Mouse (Mus musculus): ENCODE results near the gene Gzf1. TPM values are rescaled to one million over a fixed set of nuclear protein-coding genes. Genes with fewer than 3 reads are reported as not detected.

The Gzf1 gene
- 27.2 and 30.1 TPM in 2 replicates for polyA plus RNA-seq (2016; fragmentation: Nextera tagmentation; extraction: Ambion mirVana)

DNA sequence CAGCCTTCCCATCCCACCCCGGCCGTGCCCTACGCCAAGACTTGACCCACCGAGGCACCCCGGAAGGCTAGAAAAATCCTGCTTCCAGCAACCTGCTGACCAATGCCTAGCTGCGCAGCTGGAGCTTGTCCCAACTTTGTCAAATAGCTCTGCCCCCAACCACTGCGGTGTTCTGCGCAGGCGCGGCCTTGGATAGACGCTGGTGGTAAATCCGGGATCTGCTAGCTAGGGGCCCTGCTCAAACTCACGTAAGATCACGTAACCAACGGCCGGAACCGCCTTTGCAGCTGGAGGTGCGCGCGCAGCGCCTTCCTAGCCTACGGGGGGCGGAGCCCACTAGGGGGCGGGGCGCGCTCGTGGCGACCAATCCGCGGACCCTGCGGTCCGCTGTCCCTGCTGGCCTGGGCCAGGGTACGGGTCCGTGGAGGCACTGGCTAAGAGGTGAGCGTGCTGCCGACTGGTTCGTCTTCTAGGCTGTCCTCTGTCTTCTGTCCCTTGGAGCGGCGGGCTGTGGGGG lies at the start of gene Gzf1:
Gene Gzf1, plus strand, starts transcription at position 249 of the 517 bp plus-strand sequence.
- H3K9me3 ChIP-seq (replicated peaks) = no peaks in the 10 kb centered on the region
- peaks cover 62% of the 10 kb centered on the region for H3K4me1 ChIP-seq
- DNase-seq (ENCODE audit: low spot score) = peak; percentile 99
- peaks cover 43% of the 10 kb centered on the region for H3K36me3 ChIP-seq
- H3K4me3 ChIP-seq = peak within 1 kb of the TSS; percentile 67
- WGBS = 1% methylated on average over 39 of the region's 39 CpGs
- H3K27ac ChIP-seq (replicated peaks) = peak within 1 kb of the TSS; percentile 90
- no peaks in the 10 kb centered on the region for H3K27me3 ChIP-seq (ENCODE audit: low read depth, poor library complexity, severe bottlenecking)

DNA sequence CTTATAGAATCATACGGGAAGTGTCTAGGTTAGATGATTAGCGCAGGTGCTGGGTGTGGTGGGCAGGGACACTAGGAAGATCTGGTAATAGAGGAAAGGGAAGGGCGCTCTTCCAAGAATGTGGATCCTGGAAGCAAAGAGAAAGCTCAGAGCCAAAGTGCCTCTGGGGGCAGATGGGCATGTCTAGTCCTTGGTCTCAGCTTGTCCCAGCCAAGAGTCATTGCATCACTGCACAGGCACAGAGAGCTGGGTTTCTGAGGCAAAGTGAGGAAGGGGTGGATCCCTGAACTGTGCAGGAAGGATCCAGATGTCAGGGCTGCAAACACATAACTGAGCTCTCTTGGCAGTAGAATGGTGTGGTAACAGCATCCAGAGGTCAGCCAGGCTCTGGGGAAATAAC lies 49.2 kb upstream of the Gzf1 start:
- 95% methylated on average over 3 of the region's 3 CpGs for WGBS
- Histone ChIP-seq H3K27me3 (ENCODE audit: low read depth, poor library complexity, severe bottlenecking) (no peaks in the 10 kb centered on the region), H3K9me3 (replicated peaks) (no peaks in the 10 kb centered on the region), H3K27ac (replicated peaks) (no peak overlapping the region), H3K36me3 (no peaks in the 10 kb centered on the region), H3K4me1 (no peaks in the 10 kb centered on the region), H3K4me3 (no peak overlapping the region)
- DNase-seq (ENCODE audit: low spot score) = no peak

DNA sequence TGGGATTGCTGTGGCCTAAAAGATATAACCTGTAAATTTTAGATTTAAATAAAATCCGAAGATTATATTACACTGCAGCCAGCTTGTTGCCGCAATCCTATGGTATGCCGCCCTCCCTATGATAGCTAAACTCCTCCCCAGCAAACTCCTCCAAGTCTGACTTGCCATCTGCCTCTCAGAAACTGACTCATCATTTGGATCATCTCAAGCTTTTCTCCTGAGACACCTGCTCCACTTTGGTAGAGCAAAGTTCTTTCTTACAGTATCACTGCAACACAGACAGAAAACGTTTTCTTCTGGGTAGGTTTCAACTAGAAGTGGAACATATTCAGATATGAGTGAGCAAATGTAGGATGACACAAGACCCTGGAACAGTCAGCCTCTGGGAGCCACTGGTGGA lies 46.4 kb upstream of the Gzf1 start:
- WGBS = 89% methylated on average over 4 of the region's 4 CpGs
- no peaks in the 10 kb centered on the region for H3K4me1 ChIP-seq
- H3K27ac ChIP-seq (replicated peaks) = no peak overlapping the region
- no peak overlapping the region for H3K4me3 ChIP-seq
- no peaks in the 10 kb centered on the region for H3K9me3 ChIP-seq (replicated peaks)
- DNase-seq (ENCODE audit: low spot score) = no peak
- H3K27me3 ChIP-seq (ENCODE audit: low read depth, poor library complexity, severe bottlenecking) = no peaks in the 10 kb centered on the region
- no peaks in the 10 kb centered on the region for H3K36me3 ChIP-seq

DNA sequence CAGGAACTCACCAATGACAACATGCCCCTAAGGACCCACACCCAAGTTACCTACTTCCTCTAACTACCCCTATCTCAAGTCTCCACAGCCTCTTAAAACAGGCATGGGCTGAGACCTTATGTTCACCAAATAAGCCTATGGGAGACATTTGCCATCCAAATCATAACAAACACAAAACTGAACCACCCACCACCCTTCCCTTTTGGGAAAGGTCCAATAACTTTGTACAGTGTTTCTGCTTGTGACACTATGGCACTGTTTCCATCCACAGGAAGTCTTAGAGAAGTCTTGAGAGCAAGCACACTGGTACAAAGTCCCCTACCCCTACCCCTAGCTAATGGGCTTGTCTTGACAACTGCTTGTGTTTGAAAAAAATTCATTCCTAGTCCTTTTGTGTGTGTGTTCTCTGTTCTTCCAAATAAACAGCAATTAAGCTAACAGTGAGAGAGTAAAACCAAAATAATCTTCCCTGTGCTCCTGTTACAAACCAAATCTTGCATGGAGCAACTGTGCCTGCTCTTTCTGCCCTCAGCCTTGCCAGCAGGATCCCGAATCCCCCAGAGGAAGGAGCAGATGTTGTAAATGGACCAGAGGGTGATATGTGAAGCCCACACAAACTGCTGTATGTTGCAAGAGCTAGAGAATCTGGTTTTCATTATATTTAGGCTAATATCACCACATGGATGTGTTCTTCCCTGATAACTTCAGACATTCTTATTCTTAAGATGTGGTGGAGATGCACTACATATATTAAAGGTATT lies 38.0 kb upstream of the Gzf1 start:
- Histone ChIP-seq H3K4me1 (no peaks in the 10 kb centered on the region), H3K4me3 (no peak overlapping the region), H3K27ac (replicated peaks) (no peak overlapping the region), H3K36me3 (no peaks in the 10 kb centered on the region), H3K9me3 (replicated peaks) (no peaks in the 10 kb centered on the region), H3K27me3 (ENCODE audit: low read depth, poor library complexity, severe bottlenecking) (no peaks in the 10 kb centered on the region)
- WGBS = 64% methylated on average over 1 of the region's 1 CpGs
- DNase-seq (ENCODE audit: low spot score) = no peak

DNA sequence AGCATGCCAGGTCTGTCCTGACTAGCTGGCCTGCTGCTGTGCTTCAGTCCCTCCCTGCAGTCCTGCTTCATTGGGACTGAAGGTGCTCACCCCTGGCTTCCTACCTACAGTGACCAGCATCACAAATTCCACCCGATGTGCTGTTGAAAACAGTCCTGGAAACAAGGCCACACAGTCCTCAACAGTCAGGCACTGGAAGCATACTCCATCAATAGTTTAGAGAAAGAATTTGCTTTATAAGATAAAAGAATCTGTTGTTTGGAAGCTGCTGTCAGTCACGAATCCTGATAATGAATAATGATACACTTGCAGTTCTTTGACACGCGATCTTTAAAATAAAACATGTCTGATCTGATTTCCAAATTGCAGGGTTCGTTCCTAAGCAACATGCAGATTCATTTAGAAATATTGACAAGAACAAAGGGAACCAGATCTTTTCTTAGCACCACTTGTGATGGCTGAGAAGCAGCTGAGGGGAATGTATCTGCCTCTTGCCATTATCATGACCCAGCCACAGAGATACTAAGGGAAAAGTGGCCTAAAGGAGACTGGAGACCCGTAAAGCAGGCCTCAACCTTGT lies 36.3 kb upstream of the Gzf1 start:
- no peaks in the 10 kb centered on the region for H3K36me3 ChIP-seq
- no peaks in the 10 kb centered on the region for H3K9me3 ChIP-seq (replicated peaks)
- H3K27ac ChIP-seq (replicated peaks) = no peak overlapping the region
- no peaks in the 10 kb centered on the region for H3K4me1 ChIP-seq
- 87% methylated on average over 6 of the region's 6 CpGs for WGBS
- no peaks in the 10 kb centered on the region for H3K27me3 ChIP-seq (ENCODE audit: low read depth, poor library complexity, severe bottlenecking)
- H3K4me3 ChIP-seq = no peak overlapping the region
- no peak for DNase-seq (ENCODE audit: low spot score)

DNA sequence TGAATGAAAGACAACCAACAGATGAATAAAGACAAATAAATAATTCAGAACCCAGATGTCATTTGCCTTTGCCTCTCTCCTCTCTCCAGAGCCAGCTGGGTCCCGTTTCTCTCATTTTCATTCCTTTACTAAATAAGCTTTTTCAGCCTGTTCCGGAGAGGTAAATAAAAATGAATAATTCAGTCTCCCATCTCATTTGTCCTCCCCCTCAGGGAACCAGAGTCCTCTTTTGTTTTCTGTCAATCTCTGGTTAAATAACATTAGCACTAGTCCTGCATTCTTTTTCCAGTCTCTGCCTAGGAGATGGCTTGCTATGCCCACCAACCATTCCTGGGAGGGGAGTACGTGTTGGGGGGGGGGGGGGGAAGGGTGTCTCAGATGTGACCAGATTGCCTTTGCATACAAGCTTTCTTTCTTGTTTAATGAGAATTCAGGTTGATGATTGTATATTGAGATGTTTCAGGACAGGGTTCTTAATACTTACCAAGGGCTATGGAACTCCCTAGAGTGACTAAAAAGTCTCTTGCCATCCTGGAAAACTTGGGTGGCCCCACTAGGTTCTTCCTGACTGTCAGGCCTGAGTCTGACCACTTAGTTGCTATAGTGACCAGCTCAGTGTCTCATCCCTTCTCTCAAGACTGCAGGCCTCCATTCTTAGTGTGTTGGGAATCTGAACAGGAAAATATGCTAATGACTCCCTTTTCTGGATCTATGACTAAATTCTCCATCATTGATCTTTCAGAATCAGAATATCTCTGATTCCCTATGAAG lies 30.1 kb upstream of the Gzf1 start:
- Histone ChIP-seq H3K36me3 (no peaks in the 10 kb centered on the region), H3K4me3 (no peak overlapping the region), H3K9me3 (replicated peaks) (no peaks in the 10 kb centered on the region), H3K27me3 (ENCODE audit: low read depth, poor library complexity, severe bottlenecking) (no peaks in the 10 kb centered on the region), H3K4me1 (peaks cover 17% of the 10 kb centered on the region), H3K27ac (replicated peaks) (peak overlapping the region; percentile 57)
- peak; percentile 20 for DNase-seq (ENCODE audit: low spot score)
- WGBS = 16% methylated on average over 3 of the region's 3 CpGs

DNA sequence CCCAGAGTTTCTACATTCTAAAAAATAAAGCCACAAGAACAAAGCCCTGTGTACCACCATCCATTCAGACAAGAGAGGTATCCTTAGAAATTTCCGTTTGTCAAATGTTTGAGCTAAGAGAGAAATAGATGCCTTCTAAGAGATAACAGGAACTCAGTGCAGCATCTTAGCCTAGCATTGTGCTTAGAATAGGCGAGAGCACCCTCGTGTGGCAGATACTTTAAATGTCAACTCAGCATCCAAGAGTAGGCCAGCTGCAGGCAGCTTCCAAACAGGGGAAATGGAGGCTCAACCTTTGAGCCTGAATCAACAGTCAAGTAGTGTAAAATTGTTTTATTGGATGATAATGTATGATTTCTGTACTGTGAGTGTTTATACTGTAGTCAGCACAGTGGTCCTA lies 25.9 kb upstream of the Gzf1 start:
- peak; percentile 34 for DNase-seq (ENCODE audit: low spot score)

DNA sequence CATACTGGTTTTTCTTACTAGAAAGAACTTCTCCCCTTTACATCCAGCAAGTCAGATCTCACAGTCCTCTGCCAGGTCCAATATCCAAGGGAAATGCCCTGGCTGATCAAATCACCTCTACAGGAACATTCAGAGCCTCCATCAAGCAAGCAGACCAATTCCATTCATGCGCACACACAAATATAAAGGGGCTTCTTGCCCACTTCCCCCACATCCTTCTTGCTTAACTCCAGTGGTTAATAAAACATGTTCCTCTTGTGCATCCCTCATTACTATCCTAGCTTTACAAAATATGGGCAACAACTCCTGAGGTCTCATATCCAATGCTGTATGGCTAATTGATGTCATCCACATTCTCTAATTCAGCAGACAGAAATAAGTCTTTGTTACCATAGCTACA lies 17.4 kb upstream of the Gzf1 start:
- H3K4me1 ChIP-seq = peaks cover 24% of the 10 kb centered on the region
- H3K27me3 ChIP-seq (ENCODE audit: low read depth, poor library complexity, severe bottlenecking) = no peaks in the 10 kb centered on the region
- H3K9me3 ChIP-seq (replicated peaks) = no peaks in the 10 kb centered on the region
- H3K27ac ChIP-seq (replicated peaks) = no peak overlapping the region
- DNase-seq (ENCODE audit: low spot score) = no peak
- H3K36me3 ChIP-seq = no peaks in the 10 kb centered on the region
- whole genome bisulfite sequencing = 98% methylated on average over 1 of the region's 1 CpGs
- no peak overlapping the region for H3K4me3 ChIP-seq

More for the DNA sequence above, 25.9 kb upstream of the Gzf1 start:
- Histone ChIP-seq H3K4me1 (peaks cover 16% of the 10 kb centered on the region), H3K36me3 (no peaks in the 10 kb centered on the region), H3K9me3 (replicated peaks) (no peaks in the 10 kb centered on the region), H3K4me3 (no peak overlapping the region), H3K27ac (replicated peaks) (no peak overlapping the region), H3K27me3 (ENCODE audit: low read depth, poor library complexity, severe bottlenecking) (no peaks in the 10 kb centered on the region)
- 3% methylated on average over 3 of the region's 3 CpGs for WGBS

DNA sequence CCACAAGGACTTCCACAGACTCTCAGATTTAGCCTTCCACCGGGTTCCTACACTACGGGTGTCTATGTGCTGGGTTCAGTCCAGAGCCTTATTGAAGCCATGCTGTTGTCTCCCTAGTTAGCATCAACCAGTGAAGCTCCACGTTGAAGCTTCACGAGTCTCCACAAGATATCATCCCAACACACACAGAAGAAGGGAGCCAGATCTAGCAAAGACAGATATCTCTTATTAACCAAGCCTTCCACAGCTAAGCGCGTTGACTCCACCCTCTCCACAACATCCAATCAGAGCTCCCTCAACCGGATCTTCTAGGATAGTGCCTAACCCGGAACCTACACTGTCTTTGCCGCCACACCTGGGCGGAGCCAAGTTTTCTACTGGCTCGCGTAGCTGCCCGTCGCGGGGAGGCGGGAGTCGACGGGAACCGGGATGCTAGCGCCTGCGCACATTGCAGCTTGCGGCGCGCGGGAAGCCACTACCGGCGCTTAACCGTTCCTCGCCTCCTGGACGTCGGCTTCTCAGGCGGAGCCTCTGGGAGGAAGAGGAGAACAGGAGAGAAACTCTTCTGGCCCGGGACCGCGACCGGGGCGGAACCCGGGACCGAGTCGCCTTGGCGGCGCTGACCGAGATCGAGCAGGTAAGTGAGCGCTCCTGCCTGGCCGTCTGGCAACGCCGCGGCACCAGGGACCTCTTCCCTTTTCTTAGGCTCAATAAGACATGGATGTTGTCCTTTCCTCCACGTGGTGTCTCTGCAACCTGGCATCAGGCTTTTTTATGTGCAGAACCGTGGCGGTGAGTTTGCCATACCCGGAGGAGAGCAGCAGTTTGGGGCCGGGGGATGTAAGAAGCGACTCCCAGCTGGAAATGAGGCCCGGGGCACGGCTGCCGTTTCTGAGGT lies 8.4 kb upstream of the Gzf1 start, which contains the start of gene Nxt1:
Gene Nxt1, plus strand, starts transcription at position 403 of the 898 bp plus-strand sequence.
- peak; percentile 97 for DNase-seq (ENCODE audit: low spot score)
- H3K4me3 ChIP-seq = peak within 1 kb of the TSS; percentile 84
- H3K36me3 ChIP-seq = peaks cover 32% of the 10 kb centered on the region
- peaks cover 58% of the 10 kb centered on the region for H3K4me1 ChIP-seq
- WGBS = under 1% methylated on average over 58 of the region's 58 CpGs
- no peaks in the 10 kb centered on the region for H3K27me3 ChIP-seq (ENCODE audit: low read depth, poor library complexity, severe bottlenecking)
- H3K9me3 ChIP-seq (replicated peaks) = no peaks in the 10 kb centered on the region
- peak within 1 kb of the TSS; percentile 91 for H3K27ac ChIP-seq (replicated peaks)

DNA sequence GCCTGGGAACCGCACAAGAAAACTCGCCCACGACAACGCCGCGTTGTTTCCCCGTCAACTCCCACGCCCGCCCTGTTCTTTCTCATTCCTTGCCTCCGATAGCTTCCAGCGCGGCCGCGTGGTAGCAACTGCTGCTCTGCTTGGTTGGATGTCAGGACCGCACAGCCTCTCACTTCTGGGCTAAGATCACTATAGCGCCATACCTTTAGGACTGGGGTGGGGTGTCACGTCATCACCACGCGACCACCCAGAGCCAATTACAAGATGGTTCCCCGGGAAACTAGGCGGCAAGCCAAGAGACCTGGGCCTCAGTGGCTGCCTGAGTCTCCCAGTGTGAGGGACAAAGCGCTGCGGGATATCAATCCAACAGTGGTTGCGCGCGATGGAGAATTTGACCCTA lies 3.0 kb upstream of the Gzf1 start:
- Histone ChIP-seq H3K4me1 (peaks cover 82% of the 10 kb centered on the region), H3K9me3 (replicated peaks) (no peaks in the 10 kb centered on the region), H3K36me3 (peaks cover 32% of the 10 kb centered on the region), H3K27ac (replicated peaks) (peak overlapping the region; percentile 90), H3K27me3 (ENCODE audit: low read depth, poor library complexity, severe bottlenecking) (no peaks in the 10 kb centered on the region), H3K4me3 (peak overlapping the region; percentile 67)
- peak; percentile 89 for DNase-seq (ENCODE audit: low spot score)
- WGBS = 4% methylated on average over 26 of the region's 26 CpGs

DNA sequence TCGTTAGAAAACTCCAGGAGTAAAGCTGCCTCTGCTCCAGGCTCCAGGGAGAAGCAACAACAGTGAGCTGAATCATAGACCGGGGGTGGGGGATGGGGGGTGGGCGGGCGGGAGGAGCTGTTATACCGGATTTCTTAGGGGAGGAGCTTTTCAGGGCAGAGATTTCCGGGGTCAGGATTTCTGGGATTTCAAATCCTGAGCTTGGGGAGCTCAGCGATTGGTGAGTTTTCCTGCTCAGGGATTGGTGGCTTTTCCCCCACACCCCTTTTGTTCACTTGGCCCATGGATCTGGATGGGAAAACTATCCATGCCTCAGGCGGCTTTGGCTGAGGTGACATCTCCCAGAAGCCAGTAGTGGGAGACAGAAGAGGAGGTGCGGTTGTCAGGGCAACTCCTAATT lies 1.5 kb upstream of the Gzf1 start:
- peak; percentile 79 for DNase-seq (ENCODE audit: low spot score)
- H3K27ac ChIP-seq (replicated peaks) = peak overlapping the region; percentile 90
- H3K27me3 ChIP-seq (ENCODE audit: low read depth, poor library complexity, severe bottlenecking) = no peaks in the 10 kb centered on the region
- peaks cover 68% of the 10 kb centered on the region for H3K4me1 ChIP-seq
- peaks cover 43% of the 10 kb centered on the region for H3K36me3 ChIP-seq
- WGBS = 2% methylated on average over 9 of the region's 9 CpGs
- no peaks in the 10 kb centered on the region for H3K9me3 ChIP-seq (replicated peaks)
- peak overlapping the region; percentile 67 for H3K4me3 ChIP-seq

DNA sequence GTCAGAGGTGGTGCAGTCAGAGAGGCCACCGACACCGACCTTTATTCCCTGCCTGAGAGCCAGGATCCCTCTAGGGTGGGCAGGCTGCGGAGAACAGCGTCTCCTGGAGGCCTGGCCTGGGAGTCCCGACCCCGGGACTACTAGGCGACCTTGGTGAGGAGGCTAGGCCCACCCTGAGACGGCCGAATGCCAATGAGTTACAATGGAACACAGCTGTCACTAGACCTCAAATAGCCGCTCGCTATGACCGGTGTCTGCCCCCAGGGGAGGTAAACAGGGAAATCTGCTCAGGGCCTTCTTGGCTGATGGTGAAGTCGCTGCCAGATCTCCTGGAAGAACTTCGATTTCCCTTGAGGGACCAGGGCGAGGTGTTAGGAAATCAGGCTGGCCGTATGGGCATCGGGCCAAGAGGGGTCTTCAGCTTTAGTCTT lies 653 bp downstream of the Gzf1 start:
- DNase-seq (ENCODE audit: low spot score) = peak; percentile 74
- Histone ChIP-seq H3K4me1 (peaks cover 56% of the 10 kb centered on the region), H3K9me3 (replicated peaks) (no peaks in the 10 kb centered on the region), H3K36me3 (peaks cover 43% of the 10 kb centered on the region), H3K27ac (replicated peaks) (peak overlapping the region; percentile 90), H3K4me3 (peak overlapping the region; percentile 67), H3K27me3 (ENCODE audit: low read depth, poor library complexity, severe bottlenecking) (no peaks in the 10 kb centered on the region)
- WGBS = 11% methylated on average over 17 of the region's 17 CpGs

Measured in midbrain, embryonic 10.5 days (tissue).